Mouse (Mus musculus): ENCODE data around the gene Gm8251. TPM values are rescaled to one million over a fixed set of nuclear protein-coding genes. Genes with fewer than 3 reads are reported as not detected.
"Not testable (repeated sequence)": the region's sequence is repeated elsewhere in the genome, so short reads cannot be mapped to it uniquely, and the experiment has no call there.

Gene Gm8251
- polyA plus RNA-seq, 1 experiment from 2014 or later: not detected

GRCm38 (mm10) chr1:44057805-44058204 lies 3.9 kb downstream of the Gm8251 start:
- H3K27me3 ChIP-seq (ENCODE audit: insufficient read depth, low read length): no peaks in the 10 kb centered on the region
- ATAC-seq (replicated peaks; ENCODE audit: low FRiP score, low read depth): no peak
- no peaks in the 10 kb centered on the region for H3K4me1 ChIP-seq (replicated peaks; ENCODE audit: insufficient read depth, low read length)
- H3K36me3 ChIP-seq (ENCODE audit: insufficient read depth, low read length): no peaks in the 10 kb centered on the region
- no peak overlapping the region for H3K9ac ChIP-seq (ENCODE audit: low read depth, low read length)
- H3K9me3 ChIP-seq (replicated peaks; ENCODE audit: low read length): no peaks in the 10 kb centered on the region
- no peak for TF ChIP-seq CTCF (IDR thresholded peaks at IDR 0.05; ENCODE audit: low read depth)
- no peak for DNase-seq (ENCODE audit: low spot score)
- WGBS: 80% methylated on average over 3 of the region's 3 CpGs
- H3K27ac ChIP-seq: no peak overlapping the region
- no peak overlapping the region for H3K4me3 ChIP-seq (replicated peaks; ENCODE audit: low read depth, low read length)
- H3K4me2 ChIP-seq (ENCODE audit: low read length): no peak overlapping the region

- H3K4me2 ChIP-seq (ENCODE audit: low read length): no peak overlapping the region
- no peaks in the 10 kb centered on the region for H3K9me3 ChIP-seq (replicated peaks; ENCODE audit: low read length)
- H3K9ac ChIP-seq (ENCODE audit: low read depth, low read length): no peak overlapping the region
- H3K27me3 ChIP-seq (ENCODE audit: insufficient read depth, low read length): no peaks in the 10 kb centered on the region
- H3K4me3 ChIP-seq (replicated peaks; ENCODE audit: low read depth, low read length): no peak overlapping the region
- no peaks in the 10 kb centered on the region for H3K36me3 ChIP-seq (ENCODE audit: insufficient read depth, low read length)
- no peaks in the 10 kb centered on the region for H3K4me1 ChIP-seq (replicated peaks; ENCODE audit: insufficient read depth, low read length)
- 55% methylated on average over 2 of the region's 2 CpGs for WGBS
- ATAC-seq (replicated peaks; ENCODE audit: low FRiP score, low read depth) (no peak), DNase-seq (ENCODE audit: low spot score) (no peak)
- no peak overlapping the region for H3K27ac ChIP-seq
- TF ChIP-seq CTCF (IDR thresholded peaks at IDR 0.05; ENCODE audit: low read depth): no peak
These were observed 15.2 kb downstream of the Gm8251 start for GRCm38 (mm10) chr1:44046556-44046955.

GRCm38 (mm10) chr1:44045689-44046088 lies 16.0 kb downstream of the Gm8251 start:
- not testable (repeated sequence) for H3K36me3 ChIP-seq (ENCODE audit: insufficient read depth, low read length); ATAC-seq (replicated peaks; ENCODE audit: low FRiP score, low read depth); DNase-seq (ENCODE audit: low spot score); H3K27ac ChIP-seq; H3K9ac ChIP-seq (ENCODE audit: low read depth, low read length); H3K27me3 ChIP-seq (ENCODE audit: insufficient read depth, low read length); H3K4me1 ChIP-seq (replicated peaks; ENCODE audit: insufficient read depth, low read length); H3K4me3 ChIP-seq (replicated peaks; ENCODE audit: low read depth, low read length); H3K9me3 ChIP-seq (replicated peaks; ENCODE audit: low read length); H3K4me2 ChIP-seq (ENCODE audit: low read length)
- 93% methylated on average over 5 of the region's 5 CpGs for WGBS

- Histone ChIP-seq H3K4me2 (ENCODE audit: low read length) (peak overlapping the region; percentile 88), H3K27me3 (ENCODE audit: insufficient read depth, low read length) (no peaks in the 10 kb centered on the region), H3K36me3 (ENCODE audit: insufficient read depth, low read length) (no peaks in the 10 kb centered on the region), H3K4me3 (replicated peaks; ENCODE audit: low read depth, low read length) (peak overlapping the region; percentile 45), H3K9ac (ENCODE audit: low read depth, low read length) (peak overlapping the region; percentile 61; the same call in 1 of the 2 replicates), H3K27ac (no peak overlapping the region), H3K9me3 (replicated peaks; ENCODE audit: low read length) (no peaks in the 10 kb centered on the region), H3K4me1 (replicated peaks; ENCODE audit: insufficient read depth, low read length) (no peaks in the 10 kb centered on the region)
- no peak for TF ChIP-seq CTCF (IDR thresholded peaks at IDR 0.05; ENCODE audit: low read depth)
- 0% methylated on average over 6 of the region's 6 CpGs for WGBS
- DNase-seq (ENCODE audit: low spot score) (no peak), ATAC-seq (replicated peaks; ENCODE audit: low FRiP score, low read depth) (0 out of 2 replicates have a peak, but pooled peaks have one; percentile 7)
These were observed 19.2 kb downstream of the Gm8251 start for GRCm38 (mm10) chr1:44042555-44042915.

GRCm38 (mm10) chr1:44041797-44042554 lies 19.8 kb downstream of the Gm8251 start:
- Histone ChIP-seq H3K27me3 (ENCODE audit: insufficient read depth, low read length) (no peaks in the 10 kb centered on the region), H3K9me3 (replicated peaks; ENCODE audit: low read length) (no peaks in the 10 kb centered on the region), H3K4me3 (replicated peaks; ENCODE audit: low read depth, low read length) (peak overlapping the region; percentile 45), H3K36me3 (ENCODE audit: insufficient read depth, low read length) (no peaks in the 10 kb centered on the region), H3K27ac (no peak overlapping the region), H3K9ac (ENCODE audit: low read depth, low read length) (peak overlapping the region; percentile 61; the same call in 1 of the 2 replicates), H3K4me1 (replicated peaks; ENCODE audit: insufficient read depth, low read length) (no peaks in the 10 kb centered on the region), H3K4me2 (ENCODE audit: low read length) (peak overlapping the region; percentile 88)
- TF ChIP-seq CTCF (IDR thresholded peaks at IDR 0.05; ENCODE audit: low read depth): peak; percentile 95
- WGBS: 1% methylated on average over 17 of the region's 17 CpGs
- peak; percentile 46; the same call in 1 of the 2 replicates for ATAC-seq (replicated peaks; ENCODE audit: low FRiP score, low read depth)
- DNase-seq (ENCODE audit: low spot score): peak; percentile 92

- H3K27me3 ChIP-seq (ENCODE audit: insufficient read depth, low read length): no peaks in the 10 kb centered on the region
- H3K4me3 ChIP-seq (replicated peaks; ENCODE audit: low read depth, low read length): no peak overlapping the region
- no peak for ATAC-seq (replicated peaks; ENCODE audit: low FRiP score, low read depth)
- no peak for DNase-seq (ENCODE audit: low spot score)
- 86% methylated on average over 5 of the region's 5 CpGs for WGBS
- no peak overlapping the region for H3K27ac ChIP-seq
- H3K9me3 ChIP-seq (replicated peaks; ENCODE audit: low read length): no peaks in the 10 kb centered on the region
- H3K4me1 ChIP-seq (replicated peaks; ENCODE audit: insufficient read depth, low read length): no peaks in the 10 kb centered on the region
- no peak overlapping the region for H3K4me2 ChIP-seq (ENCODE audit: low read length)
- no peaks in the 10 kb centered on the region for H3K36me3 ChIP-seq (ENCODE audit: insufficient read depth, low read length)
- no peak overlapping the region for H3K9ac ChIP-seq (ENCODE audit: low read depth, low read length)
- no peak for TF ChIP-seq CTCF (IDR thresholded peaks at IDR 0.05; ENCODE audit: low read depth)
These were observed 28.8 kb downstream of the Gm8251 start for GRCm38 (mm10) chr1:44032948-44033347.
